Mouse (Mus musculus): ENCODE data around the gene Sap25. TPM values are rescaled to one million over a fixed set of nuclear protein-coding genes. Genes with fewer than 3 reads are reported as not detected.

Gene Sap25
- total RNA-seq, 2 experiments from 2014 or later = 8.2 to 9.5 TPM

Other genes with a start within 250 kb of the Sap25 start
- gene Zan, start 164.3 kb upstream of the Sap25 start, total RNA-seq (2021) = under 1 TPM; 0.15 to 0.33 TPM
- gene Pop7, start 138.8 kb upstream of the Sap25 start, total RNA-seq (2021) = 10 to 100 TPM; 33.2 to 34.6 TPM
- gene Gigyf1, start 122.8 kb upstream of the Sap25 start, total RNA-seq (2021) = 10 to 100 TPM; 64.1 to 65.4 TPM
- gene Epo, start 108.1 kb upstream of the Sap25 start, total RNA-seq (2021) = not detected
- gene Gnb2, start 107.8 kb upstream of the Sap25 start, total RNA-seq (2021) = 100 to 1,000 TPM; 573 to 580 TPM
- gene Actl6b, start 87.8 kb upstream of the Sap25 start, total RNA-seq (2021) = 100 to 1,000 TPM; 118 to 136 TPM
- 10 to 100 TPM; 14.6 to 15.2 TPM for gene Tfr2, start 71.5 kb upstream of the Sap25 start, total RNA-seq (2021)
- 10 to 100 TPM; 20.9 to 25.2 TPM for gene Mospd3, start 40.3 kb upstream of the Sap25 start, total RNA-seq (2021)
- gene Pcolce, start 27.6 kb upstream of the Sap25 start, total RNA-seq (2021) = 1 to 10 TPM; 6.1 to 7.5 TPM
- under 1 TPM; 0.20 to 0.47 TPM for gene Fbxo24, start 12.3 kb upstream of the Sap25 start, total RNA-seq (2021)
- gene Lrch4, start 12.2 kb upstream of the Sap25 start, total RNA-seq (2021) = 10 to 100 TPM; 18.9 to 24.2 TPM
- gene Gm20605, start 12.2 kb upstream of the Sap25 start, total RNA-seq (2021) = 10 to 100 TPM; 13.5 to 21.4 TPM
- under 1 TPM; 0.30 to 0.53 TPM for gene Irs3, start 4.4 kb downstream of the Sap25 start, total RNA-seq (2021)
- 10 to 100 TPM; 72.6 to 73.5 TPM for gene Agfg2, start 43.4 kb downstream of the Sap25 start, total RNA-seq (2021)
- 10 to 100 TPM; 72.6 to 74.4 TPM for gene Nyap1, start 100.3 kb downstream of the Sap25 start, total RNA-seq (2021)
- 100 to 1,000 TPM; 164 to 187 TPM for gene Tsc22d4, start 104.4 kb downstream of the Sap25 start, total RNA-seq (2021)
- 10 to 100 TPM; 23.1 to 26.4 TPM for gene Ppp1r35, start 137.5 kb downstream of the Sap25 start, total RNA-seq (2021)
- gene Mepce, start 146.3 kb downstream of the Sap25 start, total RNA-seq (2021) = 10 to 100 TPM; 52.1 to 53.6 TPM
- gene Zcwpw1, start 146.5 kb downstream of the Sap25 start, total RNA-seq (2021) = 1 to 10 TPM; 6.1 TPM
- gene Pilra, start 194.9 kb downstream of the Sap25 start, total RNA-seq (2021) = 1 to 10 TPM in 1 of 2 experiments, under 1 TPM in 1; 0.56 to 1.3 TPM
- not detected for gene Pilrb1, start 216.8 kb downstream of the Sap25 start, total RNA-seq (2021)
- not detected for gene Pilrb2, start 230.5 kb downstream of the Sap25 start, total RNA-seq (2021)